Mouse (Mus musculus) embryonic fibroblast, embryonic 13.5 days (primary cell): Measurements from ENCODE around the gene Arid5b.

Experiments
- CTCF ChIP-seq: IDR thresholded peaks from 2 replicates; pipeline ENCODE4 v1.5.1; 2011; ENCODE audit warnings: mild to moderate bottlenecking, control low read depth, low read length, moderate library complexity, borderline replicate concordance; ENCODE audit not compliant: insufficient read depth
- POLR2A ChIP-seq: IDR thresholded peaks from 2 replicates; pipeline ENCODE4 v1.6.1; 2011; ENCODE audit warnings: low read depth, mild to moderate bottlenecking, control low read depth, low read length, moderate library complexity

GRCm38 (mm10) chr10:68189847-68190246, 88.7 kb downstream of the Arid5b start:
- TF ChIP-seq POLR2A: no peak
- no peak for TF ChIP-seq CTCF
